Mouse (Mus musculus): ENCODE measurements around the gene Plin1.

GRCm38 (mm10) chr7:79781826-79782515, 49.3 kb upstream of the Plin1 start:
- TF ChIP-seq CTCF (IDR thresholded peaks at IDR 0.05; ENCODE audit: borderline replicate concordance, insufficient read depth, low read depth, low read length), result no peak
- no peak for TF ChIP-seq POLR2A (IDR thresholded peaks at IDR 0.05; ENCODE audit: borderline replicate concordance, insufficient read depth, low read length)
